Mouse (Mus musculus) embryonic facial prominence, embryonic 11.5 days (tissue): ENCODE data around the gene Slc28a2. TPM values are rescaled to one million over a fixed set of nuclear protein-coding genes. Genes with fewer than 3 reads are reported as not detected.
"Not testable (repeated sequence)": the region's sequence is repeated elsewhere in the genome, so short reads cannot be mapped to it uniquely, and the experiment has no call there.

Experiments used
- ATAC-seq: fragments of 200-750 bp; cut with Nextera tagmentation; replicated peaks from 2 replicates; pipeline ENCODE4 v1.8.0; 2017; ENCODE audit warnings: low read depth; ENCODE audit not compliant: insufficient number of reproducible peaks, low FRiP score, low TSS enrichment
- DNase-seq: peaks from one replicate; pipeline ENCODE4 v3.0.0-alpha.2; 2015; ENCODE audit warnings: low spot score
- H3K27ac ChIP-seq: fragments of 300-500 bp; sonication (generic); replicated peaks from 2 replicates; pipeline ENCODE4 v1.5.1; 2014; ENCODE audit warnings: mild to moderate bottlenecking, low read depth, low read length, control low read depth
- H3K27me3 ChIP-seq: fragments of 300-500 bp; sonication (generic); 2 replicates; pipeline ENCODE4 v1.6.1; 2014; ENCODE audit warnings: mild to moderate bottlenecking, low read length, moderate library complexity, mixed read lengths; ENCODE audit not compliant: control insufficient read depth, insufficient read depth
- H3K36me3 ChIP-seq: fragments of 300-500 bp; sonication (generic); replicated peaks from 2 replicates; pipeline ENCODE4 v1.6.1; 2014; ENCODE audit warnings: low read depth, mild to moderate bottlenecking, low read length, moderate library complexity, mixed read lengths; ENCODE audit not compliant: control insufficient read depth, insufficient read depth
- H3K4me1 ChIP-seq: fragments of 300-500 bp; sonication (generic); 2 replicates; pipeline ENCODE4 v1.6.1; 2014; ENCODE audit warnings: low read length, mixed read lengths; ENCODE audit not compliant: control insufficient read depth, insufficient read depth
- H3K4me2 ChIP-seq: fragments of 300-500 bp; sonication (generic); 2 replicates; pipeline ENCODE4 v1.6.1; 2014; ENCODE audit warnings: low read depth, mild to moderate bottlenecking, control low read depth, low read length, moderate library complexity
- H3K4me3 ChIP-seq: fragments of 300-500 bp; sonication (generic); 2 replicates; pipeline ENCODE4 v1.5.1; 2014; ENCODE audit warnings: low read depth, low read length, control low read depth
- H3K9ac ChIP-seq: fragments of 300-500 bp; sonication (generic); replicated peaks from 2 replicates; pipeline ENCODE4 v1.6.1; 2014; ENCODE audit warnings: mild to moderate bottlenecking, control low read depth, low read length
- H3K9me3 ChIP-seq: fragments of 300-500 bp; sonication (generic); replicated peaks from 2 replicates; pipeline ENCODE4 v1.6.1; 2016; ENCODE audit warnings: mild to moderate bottlenecking, low read length, inconsistent platforms, mixed read lengths; ENCODE audit not compliant: control insufficient read depth
- WGBS: fragments of 180-500 bp; shearing (Covaris S2); extraction: QIAGEN DNeasy Blood & Tissue Kit; methylation state at CpG from one replicate; pipeline ENCODE4 v1.1.7; 2014; 5-methylcytosine and 5-hydroxymethylcytosine counted together
- polyA plus RNA-seq: library from polyadenylated mRNA; unstranded; fragments of >200 nt; fragmentation: Nextera tagmentation; extraction: Ambion mirVana; gene quantifications from 2 replicates; pipeline ENCODE4 v1.2.1, GENCODE M21; 2014

Slc28a2 gene
- polyA plus RNA-seq, 1 experiment from 2014 or later, result 0.28 TPM

DNA sequence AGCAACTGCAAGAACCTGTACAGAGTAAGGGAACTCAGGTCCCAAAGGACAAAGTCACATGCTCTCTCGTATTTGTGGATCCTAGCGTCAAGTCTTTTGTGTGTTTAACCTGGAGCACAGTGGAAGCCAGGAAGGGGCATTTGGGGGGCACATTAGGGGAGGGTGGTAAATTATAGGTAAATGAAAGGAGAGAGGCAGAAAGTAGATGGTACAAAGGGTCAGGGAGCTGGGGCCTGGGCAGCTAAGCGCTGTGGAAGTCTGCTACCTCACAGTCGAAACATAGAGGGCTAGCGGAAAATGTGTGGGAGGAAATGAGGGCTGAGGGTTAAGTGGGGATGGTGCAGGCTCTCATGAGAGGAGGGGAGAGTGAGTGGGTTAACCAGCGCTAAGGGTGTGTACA, 44.2 kb upstream of the Slc28a2 start:
- H3K36me3 ChIP-seq, result no peaks in the 10 kb centered on the region
- DNase-seq (no peak), ATAC-seq (no peak)
- no peak overlapping the region for H3K9ac ChIP-seq
- no peaks in the 10 kb centered on the region for H3K4me1 ChIP-seq
- H3K9me3 ChIP-seq, result no peaks in the 10 kb centered on the region
- 74% methylated on average over 6 of the region's 6 CpGs for WGBS
- H3K4me2 ChIP-seq, result no peak overlapping the region
- H3K27me3 ChIP-seq, result no peaks in the 10 kb centered on the region
- H3K27ac ChIP-seq, result no peak overlapping the region
- no peak overlapping the region for H3K4me3 ChIP-seq

DNA sequence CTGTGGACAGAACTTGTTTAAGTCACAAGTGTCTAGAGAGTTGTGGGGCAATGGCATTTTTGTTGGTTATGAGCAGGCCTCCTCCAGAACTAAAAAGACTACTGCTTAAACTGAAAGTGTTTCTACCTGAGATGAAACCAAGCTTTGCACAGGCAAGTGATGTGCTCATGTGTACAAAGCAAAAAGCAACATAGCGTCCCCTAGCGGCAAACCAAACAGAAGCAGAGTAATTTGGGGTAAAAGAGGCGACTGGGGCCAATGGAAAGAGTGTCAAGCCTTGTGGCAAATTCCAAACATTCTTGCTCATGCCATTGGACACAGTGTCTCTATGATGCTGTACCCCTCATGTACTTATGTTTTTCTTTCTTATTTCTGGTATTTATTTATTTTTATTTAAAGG, 41.2 kb upstream of the Slc28a2 start:
- WGBS, result 37% methylated on average over 3 of the region's 3 CpGs

DNA sequence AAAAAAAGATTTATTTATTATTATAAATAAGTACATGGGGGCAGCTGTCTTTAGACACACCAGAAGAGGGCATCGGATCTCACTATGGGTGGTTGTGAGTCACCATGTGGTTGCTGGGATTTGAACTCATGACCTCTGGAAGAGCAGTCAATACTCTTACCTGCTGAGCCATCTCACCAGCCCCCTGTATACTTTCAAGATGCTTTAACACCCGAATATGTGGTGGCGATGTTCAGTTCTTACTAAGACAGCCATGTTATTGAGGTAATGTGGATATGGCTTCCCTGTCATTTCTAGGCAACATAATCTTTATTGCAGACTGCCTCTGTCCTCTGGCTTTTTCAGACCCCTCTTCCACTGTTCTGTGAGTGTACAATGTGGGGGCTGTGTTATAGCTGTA, 39.1 kb upstream of the Slc28a2 start:
- not testable (repeated sequence) for H3K4me2 ChIP-seq, ATAC-seq, H3K27me3 ChIP-seq, H3K36me3 ChIP-seq, DNase-seq, H3K9ac ChIP-seq, H3K27ac ChIP-seq, H3K4me3 ChIP-seq, H3K4me1 ChIP-seq, H3K9me3 ChIP-seq
- whole genome bisulfite sequencing, result 91% methylated on average over 3 of the region's 3 CpGs

More for the DNA sequence above, 41.2 kb upstream of the Slc28a2 start:
- H3K27me3 ChIP-seq, result no peaks in the 10 kb centered on the region
- H3K4me3 ChIP-seq, result no peak overlapping the region
- no peak overlapping the region for H3K27ac ChIP-seq
- no peak for DNase-seq
- H3K4me2 ChIP-seq, result no peak overlapping the region
- no peaks in the 10 kb centered on the region for H3K4me1 ChIP-seq
- no peak for ATAC-seq
- no peak overlapping the region for H3K9ac ChIP-seq
- no peaks in the 10 kb centered on the region for H3K36me3 ChIP-seq
- no peaks in the 10 kb centered on the region for H3K9me3 ChIP-seq

DNA sequence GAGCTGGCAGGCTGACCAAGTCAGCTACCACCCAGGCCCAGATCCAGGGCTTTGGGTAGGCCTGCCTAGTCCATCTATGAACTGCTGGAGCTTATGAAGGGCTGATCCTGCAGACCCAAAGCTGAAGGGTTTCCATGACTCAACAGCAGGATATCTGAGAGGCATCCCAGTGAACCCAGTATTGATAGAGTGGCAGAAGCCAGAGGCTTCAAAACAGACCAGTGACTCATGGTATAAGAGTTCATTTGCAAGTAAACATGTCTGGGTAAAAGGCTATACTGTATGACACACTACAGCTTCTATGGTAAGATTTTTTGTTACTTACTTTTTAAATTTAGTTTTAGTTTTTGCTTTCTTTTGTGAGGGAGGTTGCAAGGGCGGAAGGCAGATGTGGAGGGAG, 30.1 kb upstream of the Slc28a2 start:
- H3K27me3 ChIP-seq, result no peaks in the 10 kb centered on the region
- H3K4me3 ChIP-seq, result no peak overlapping the region
- ATAC-seq (no peak), DNase-seq (no peak)
- no peaks in the 10 kb centered on the region for H3K4me1 ChIP-seq
- H3K9me3 ChIP-seq, result no peaks in the 10 kb centered on the region
- no peak overlapping the region for H3K4me2 ChIP-seq
- no peak overlapping the region for H3K27ac ChIP-seq
- WGBS, result 86% methylated on average over 1 of the region's 1 CpGs
- no peaks in the 10 kb centered on the region for H3K36me3 ChIP-seq
- H3K9ac ChIP-seq, result no peak overlapping the region

DNA sequence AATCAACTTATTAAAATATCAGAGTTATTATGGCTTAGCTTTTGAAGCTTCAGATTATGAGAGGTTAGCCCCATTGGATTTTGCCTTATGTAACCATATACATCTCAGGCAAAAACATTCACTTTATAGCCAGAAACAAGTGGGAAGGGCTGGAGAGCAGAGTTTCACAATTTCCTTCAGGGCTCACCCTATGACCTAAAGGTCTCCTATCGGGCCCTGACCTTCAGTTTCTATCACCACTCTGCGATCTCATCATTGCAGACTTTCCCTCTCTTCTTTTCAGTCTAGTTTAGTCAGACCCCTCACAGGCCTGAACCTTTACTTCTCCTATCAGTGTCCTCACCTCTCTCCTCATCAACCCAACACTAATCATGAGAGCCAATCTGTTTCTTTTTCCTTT, 18.7 kb upstream of the Slc28a2 start:
- 83% methylated on average over 2 of the region's 2 CpGs for WGBS
- Histone ChIP-seq H3K4me2 (no peak overlapping the region), H3K27me3 (no peaks in the 10 kb centered on the region), H3K4me3 (no peak overlapping the region), H3K9me3 (no peaks in the 10 kb centered on the region), H3K4me1 (no peaks in the 10 kb centered on the region), H3K27ac (no peak overlapping the region), H3K36me3 (no peaks in the 10 kb centered on the region), H3K9ac (no peak overlapping the region)
- DNase-seq, result no peak
- no peak for ATAC-seq

DNA sequence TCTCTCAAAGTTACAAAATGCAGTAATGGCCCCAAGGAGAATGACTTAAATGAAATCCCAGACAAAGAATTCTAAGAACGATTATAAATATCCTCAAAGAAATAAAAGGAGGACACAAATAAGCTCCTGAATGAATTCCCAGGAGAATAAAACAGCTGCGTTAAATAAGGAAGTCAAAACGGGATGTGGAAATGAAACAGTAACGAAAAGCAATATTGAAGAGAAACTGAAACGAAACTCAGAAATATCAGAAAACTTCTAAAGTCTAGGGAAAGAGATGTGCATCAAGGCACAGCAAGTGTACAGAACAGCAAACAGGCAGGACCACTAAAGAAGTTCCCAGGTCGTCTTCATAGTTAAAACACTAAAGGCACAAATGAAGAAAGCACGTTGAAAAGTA, 17.3 kb upstream of the Slc28a2 start:
- no peaks in the 10 kb centered on the region for H3K36me3 ChIP-seq
- no peak overlapping the region for H3K4me3 ChIP-seq
- no peak overlapping the region for H3K9ac ChIP-seq
- H3K9me3 ChIP-seq, result no peaks in the 10 kb centered on the region
- no peak for DNase-seq
- no peaks in the 10 kb centered on the region for H3K27me3 ChIP-seq
- no peak overlapping the region for H3K4me2 ChIP-seq
- ATAC-seq, result no peak
- H3K4me1 ChIP-seq, result no peaks in the 10 kb centered on the region
- 81% methylated on average over 7 of the region's 7 CpGs for WGBS
- no peak overlapping the region for H3K27ac ChIP-seq

DNA sequence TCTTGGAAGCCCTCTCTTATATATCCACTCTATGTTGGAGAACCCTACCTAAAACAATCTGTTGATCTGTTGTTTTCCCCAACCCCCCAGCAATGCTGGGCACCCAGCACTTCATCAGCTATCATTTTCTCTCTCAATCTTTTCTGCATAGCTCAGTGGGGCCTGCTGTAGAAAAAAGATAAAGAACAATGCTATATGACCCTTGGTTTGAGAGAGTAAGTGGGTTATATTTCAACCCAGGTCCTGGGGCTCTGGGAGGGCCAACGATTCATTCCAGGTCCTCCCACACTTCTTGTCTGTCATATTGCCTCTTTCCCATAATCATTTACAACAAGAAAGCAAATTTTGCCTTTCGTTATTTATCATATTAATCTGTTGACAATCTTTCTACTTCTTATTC, 368 bp downstream of the Slc28a2 start:
- not testable (repeated sequence) for H3K4me3 ChIP-seq, H3K4me2 ChIP-seq, H3K4me1 ChIP-seq, H3K9me3 ChIP-seq, H3K36me3 ChIP-seq, H3K27ac ChIP-seq, H3K27me3 ChIP-seq, H3K9ac ChIP-seq, ATAC-seq, DNase-seq
- WGBS, result 84% methylated on average over 2 of the region's 2 CpGs

DNA sequence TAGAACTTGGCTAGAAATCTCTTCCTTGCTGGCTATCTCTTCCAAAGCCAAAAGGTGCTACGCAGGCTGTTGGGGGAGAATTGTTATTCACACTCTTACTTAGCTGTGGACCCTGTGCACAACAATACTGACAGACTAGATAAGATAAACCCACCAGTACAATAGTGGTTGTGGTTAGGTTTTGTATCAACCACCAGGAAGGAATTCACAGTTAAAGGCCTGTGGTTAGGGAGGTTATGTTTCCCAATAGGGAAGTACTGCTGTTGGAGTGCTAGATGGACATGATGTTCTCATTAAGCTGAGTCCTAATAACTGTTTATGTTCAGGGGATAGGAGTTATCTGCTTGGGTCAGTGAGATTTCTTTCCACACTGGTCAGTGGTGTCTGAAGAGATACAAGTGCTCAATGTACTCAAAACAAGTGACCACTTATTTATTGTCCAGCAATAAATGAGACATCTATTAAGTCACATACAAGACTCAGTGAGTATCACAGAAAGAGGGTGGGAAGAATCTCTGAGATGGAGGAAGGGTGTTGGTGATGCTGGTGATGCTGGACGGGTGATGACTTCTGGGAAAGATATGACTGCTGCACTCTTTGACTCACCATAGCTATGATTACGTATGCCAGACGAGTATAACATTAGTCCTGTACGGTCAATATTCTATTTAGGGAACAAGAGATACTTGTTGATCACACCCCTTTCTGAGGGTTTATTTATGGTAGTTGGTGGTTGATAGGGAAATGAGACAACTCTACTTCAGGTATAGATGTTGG, 12.6 kb downstream of the Slc28a2 start:
- H3K27me3 ChIP-seq, H3K4me2 ChIP-seq, ATAC-seq, H3K36me3 ChIP-seq, H3K9ac ChIP-seq, H3K27ac ChIP-seq, H3K4me1 ChIP-seq, H3K9me3 ChIP-seq, H3K4me3 ChIP-seq, DNase-seq: not testable (repeated sequence)
- 83% methylated on average over 5 of the region's 5 CpGs for WGBS
